Mouse (Mus musculus) forelimb bud, embryonic 11.5 days (tissue): ENCODE data around the gene Sh3rf1.

Experiments
- DNase-seq: peaks from one replicate; pipeline ENCODE4 v3.0.0-alpha.2; 2012; ENCODE audit warnings: low read depth, low spot score

Gene Sh3rf1

DNA sequence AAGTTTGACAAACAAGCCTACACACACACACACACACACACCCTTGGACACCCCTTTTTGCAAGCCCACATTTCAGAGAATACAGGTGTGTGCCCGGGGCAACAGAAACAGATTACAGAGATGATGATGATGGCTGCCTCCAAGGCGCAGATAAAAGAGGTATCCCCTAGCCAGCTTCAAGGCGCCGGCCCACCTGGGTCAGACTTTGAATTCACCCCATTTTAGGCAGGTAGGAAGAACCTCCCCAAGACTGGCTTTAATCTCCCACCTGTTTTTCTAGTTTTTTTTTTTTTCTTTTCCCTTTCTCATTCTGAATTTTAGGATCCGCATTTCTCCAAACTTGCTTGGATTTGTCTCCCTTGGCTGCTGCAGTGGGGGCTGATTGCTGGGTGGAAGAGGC lies 389 bp upstream of the Sh3rf1 start:
- no peak for DNase-seq

- no peak for DNase-seq
Measured at GRCm38 (mm10) chr8:61224380-61225092, 864 bp downstream of the Sh3rf1 start.

- DNase-seq: no peak
Measured at GRCm38 (mm10) chr8:61225581-61226395, 2.1 kb downstream of the Sh3rf1 start.

- no peak for DNase-seq
Measured at GRCm38 (mm10) chr8:61226632-61227031, 3.0 kb downstream of the Sh3rf1 start.

DNA sequence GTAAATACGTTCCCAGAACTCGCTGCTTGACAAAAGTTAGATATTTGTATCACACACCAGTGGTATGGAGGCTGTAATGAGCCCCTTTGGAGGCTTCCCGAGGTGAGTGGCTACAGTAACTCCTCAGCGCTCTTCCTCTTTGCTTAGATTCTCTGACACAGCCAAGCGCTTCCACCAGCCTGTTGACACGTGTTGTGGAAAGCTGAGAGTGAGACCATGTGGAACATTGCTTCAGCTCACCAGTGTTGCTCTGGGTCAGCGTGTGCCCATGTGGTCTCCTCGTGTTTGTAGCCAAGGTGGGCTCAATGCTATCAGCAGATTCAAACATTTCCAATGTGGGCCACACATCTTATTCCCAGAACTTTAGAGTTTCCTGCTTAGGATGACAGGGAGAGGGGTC lies 5.0 kb downstream of the Sh3rf1 start:
- DNase-seq: no peak

- DNase-seq: no peak
Measured at GRCm38 (mm10) chr8:61229511-61230195, 6.0 kb downstream of the Sh3rf1 start.

- DNase-seq: no peak
Measured at GRCm38 (mm10) chr8:61230881-61231755, 7.4 kb downstream of the Sh3rf1 start.

DNA sequence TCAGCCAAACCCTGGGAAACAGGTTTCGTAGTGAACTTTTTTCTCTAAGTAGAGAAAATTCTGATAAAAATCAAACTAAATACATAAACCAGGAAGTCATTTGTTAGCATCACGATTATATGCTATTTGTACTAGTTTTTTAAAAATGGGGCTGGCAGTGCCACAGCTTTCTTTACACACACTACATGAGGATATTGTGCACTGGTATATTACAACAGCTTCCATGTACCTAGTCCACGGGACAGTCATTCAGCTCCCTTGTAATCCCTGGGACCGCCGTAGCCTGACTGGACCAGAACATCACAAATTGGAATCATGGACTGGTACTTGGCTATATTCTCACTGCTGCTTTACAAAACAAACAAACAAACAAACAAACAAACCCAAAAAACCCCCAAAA lies 11.8 kb downstream of the Sh3rf1 start:
- DNase-seq: no peak

DNA sequence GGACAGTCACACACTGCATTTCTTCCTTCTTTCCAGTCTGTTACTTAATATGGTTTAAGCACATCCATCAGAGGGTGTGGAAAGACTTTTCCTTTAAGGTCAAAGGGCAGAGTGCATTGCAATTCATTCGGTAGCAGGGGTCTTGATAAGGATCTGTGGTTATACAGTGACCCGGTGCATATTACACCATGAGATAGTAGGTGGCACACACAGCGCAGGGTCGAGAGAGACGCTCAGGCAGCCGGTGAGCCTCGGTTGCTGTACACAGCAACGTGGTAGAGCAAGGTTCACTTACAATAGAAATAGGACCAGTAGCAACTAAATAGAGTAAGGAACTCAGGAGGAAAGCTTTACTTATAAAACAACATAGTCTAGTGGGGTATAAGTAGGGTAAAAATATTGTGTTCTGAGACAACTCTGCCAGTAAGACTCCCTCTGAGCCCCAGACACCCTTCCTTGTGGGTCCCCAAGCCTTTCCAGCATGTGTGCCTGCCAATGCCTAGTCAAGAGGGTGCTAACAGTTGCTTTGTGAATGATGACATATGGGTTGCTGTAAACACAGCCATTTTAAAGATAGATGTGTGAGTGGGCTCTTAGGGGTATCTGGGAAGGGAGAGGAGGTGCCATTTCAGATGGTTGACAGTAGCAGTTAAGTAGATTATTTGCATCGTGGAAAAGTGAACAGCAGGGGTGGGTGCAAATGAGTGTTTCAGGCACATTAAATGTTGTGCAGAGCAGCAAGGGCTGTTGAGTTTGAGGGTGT lies 13.0 kb downstream of the Sh3rf1 start:
- DNase-seq: no peak

GRCm38 (mm10) chr8:61239576-61239975 lies 15.9 kb downstream of the Sh3rf1 start:
- no peak for DNase-seq

DNA sequence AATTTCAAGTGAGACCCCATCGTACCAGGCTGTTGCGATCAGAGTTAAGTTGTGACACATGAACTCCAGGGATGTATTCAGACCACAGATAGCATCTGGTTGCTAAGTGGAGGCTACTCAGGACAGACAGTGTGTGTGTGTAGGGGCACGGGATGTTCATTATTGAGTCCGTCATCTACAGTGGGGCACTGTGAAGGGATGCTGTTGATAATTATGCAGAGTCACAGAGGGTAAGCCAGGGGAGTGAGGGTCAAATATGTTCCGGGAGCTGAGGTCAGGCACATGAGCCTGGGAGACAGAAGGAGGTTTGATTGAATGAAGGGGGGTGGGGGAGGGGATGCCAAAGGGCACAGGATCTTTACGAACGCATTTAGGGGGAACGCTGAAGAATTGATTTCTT lies 17.6 kb downstream of the Sh3rf1 start:
- no peak for DNase-seq

DNA sequence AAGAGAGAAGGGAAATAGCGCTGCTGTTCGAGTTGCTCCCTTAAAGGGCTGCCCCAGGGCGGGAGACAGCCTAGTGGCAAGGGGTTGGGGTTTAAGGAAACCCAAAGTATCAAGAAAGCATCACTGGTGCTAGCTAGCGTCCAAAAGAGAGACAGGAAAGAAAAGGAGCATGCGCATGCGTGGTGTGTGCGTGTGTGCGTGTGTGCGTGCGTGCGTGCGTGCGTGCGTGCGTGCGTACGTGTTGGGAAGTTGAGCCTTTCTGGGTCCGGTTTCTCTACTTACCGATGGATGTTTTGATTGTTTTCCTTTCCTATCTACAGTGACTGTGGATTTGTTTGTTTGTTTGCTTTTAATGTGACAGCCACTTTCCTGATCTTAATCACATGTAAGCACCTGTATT lies 19.2 kb downstream of the Sh3rf1 start:
- DNase-seq: no peak

GRCm38 (mm10) chr8:61243491-61243890 lies 19.8 kb downstream of the Sh3rf1 start:
- no peak for DNase-seq

DNA sequence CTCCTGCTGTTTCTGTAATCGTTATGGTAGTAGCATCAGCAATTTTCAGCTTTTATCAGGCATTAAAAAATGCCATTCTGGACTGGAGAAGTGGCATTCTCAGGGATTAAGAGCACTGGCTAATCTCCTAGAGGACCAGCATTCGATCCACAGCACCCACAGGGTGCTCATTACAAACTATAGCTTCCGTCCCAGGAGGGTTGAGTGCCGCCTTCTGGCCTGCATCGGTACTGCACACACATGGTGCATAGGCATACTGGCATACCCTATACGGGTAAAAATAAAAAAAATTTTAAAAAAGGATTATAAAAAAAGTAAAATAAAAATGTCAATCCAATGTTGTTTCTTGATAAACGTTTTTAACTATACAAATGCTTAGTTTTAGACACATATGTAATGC lies 20.5 kb downstream of the Sh3rf1 start:
- no peak for DNase-seq

- no peak for DNase-seq
Measured at GRCm38 (mm10) chr8:61247270-61248025, 23.8 kb downstream of the Sh3rf1 start.

DNA sequence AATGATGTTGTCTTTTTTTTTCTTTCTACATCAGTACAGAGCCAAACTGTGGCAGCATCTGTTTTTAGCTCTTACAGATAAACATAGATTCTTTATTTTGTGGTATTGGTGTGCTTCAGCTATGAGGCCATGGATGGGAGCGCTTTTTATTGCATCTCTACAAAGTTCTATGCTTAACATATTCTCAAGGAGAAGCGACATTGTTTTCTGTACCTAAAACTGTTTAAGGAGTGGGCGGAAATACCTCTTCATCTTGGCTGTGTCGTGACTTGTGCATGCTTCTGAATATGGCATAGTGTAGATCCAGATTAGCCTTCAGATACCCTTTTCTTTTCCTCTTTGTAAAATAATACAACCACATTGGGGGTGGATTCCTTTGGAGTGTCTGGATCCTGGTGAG lies 25.8 kb downstream of the Sh3rf1 start:
- no peak for DNase-seq

DNA sequence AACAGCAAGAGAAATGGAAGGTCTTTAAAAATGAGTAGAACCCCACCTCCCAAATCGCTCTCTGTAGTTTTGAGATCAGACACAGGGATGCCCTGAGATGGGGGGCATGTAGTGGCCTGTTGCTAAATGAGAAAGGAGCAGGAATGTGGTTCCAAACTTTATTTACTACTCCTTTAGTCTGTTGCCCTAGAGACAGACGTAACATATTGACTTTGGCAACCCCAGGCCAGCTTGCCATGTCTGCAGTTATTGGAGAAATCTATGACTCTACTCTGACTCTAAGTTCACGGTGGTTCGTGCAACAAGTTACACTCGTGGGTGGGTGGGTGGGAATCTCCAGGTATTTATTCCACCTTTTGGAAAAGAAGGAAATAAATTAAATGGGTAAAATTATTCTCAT lies 30.5 kb downstream of the Sh3rf1 start:
- no peak for DNase-seq

DNA sequence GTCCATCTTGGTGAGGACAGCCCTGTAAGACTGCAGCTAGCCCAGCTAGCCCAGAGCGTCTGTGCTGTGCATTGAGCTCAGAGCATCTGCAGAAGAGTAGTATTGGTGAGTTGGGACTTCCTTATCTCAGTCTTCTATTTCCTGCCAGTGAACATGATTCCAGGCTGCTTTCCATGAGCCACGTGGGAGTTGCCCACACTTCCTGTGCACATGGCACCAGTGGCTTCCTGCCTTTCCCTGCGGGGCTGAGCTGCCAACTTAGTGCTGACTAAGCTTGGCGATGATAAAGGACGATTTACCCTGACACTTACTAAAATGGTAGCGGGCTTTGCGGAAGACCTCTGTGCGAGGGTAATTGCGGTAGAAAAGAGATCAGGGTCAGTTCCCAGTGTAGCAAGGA lies 35.2 kb downstream of the Sh3rf1 start:
- no peak for DNase-seq

DNA sequence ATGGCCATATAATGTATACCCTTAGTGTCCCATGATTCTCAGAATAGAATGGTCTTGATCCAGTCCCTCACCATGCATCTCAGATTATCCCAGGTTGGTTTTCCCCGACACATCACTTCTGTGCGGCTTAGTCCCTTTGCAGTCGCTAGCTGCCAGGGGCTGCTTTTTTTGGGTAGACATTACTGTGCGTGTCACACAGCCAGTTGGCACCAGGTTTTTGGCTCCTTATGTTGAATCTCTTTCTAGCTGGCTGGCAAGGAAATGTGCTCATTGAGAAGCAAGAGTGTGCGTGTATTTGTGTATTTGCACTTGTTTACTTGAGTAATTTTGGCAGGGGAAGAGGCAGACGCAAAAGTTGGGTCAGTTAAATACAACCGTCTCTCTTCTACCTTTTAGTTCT lies 35.9 kb downstream of the Sh3rf1 start:
- DNase-seq: no peak

DNA sequence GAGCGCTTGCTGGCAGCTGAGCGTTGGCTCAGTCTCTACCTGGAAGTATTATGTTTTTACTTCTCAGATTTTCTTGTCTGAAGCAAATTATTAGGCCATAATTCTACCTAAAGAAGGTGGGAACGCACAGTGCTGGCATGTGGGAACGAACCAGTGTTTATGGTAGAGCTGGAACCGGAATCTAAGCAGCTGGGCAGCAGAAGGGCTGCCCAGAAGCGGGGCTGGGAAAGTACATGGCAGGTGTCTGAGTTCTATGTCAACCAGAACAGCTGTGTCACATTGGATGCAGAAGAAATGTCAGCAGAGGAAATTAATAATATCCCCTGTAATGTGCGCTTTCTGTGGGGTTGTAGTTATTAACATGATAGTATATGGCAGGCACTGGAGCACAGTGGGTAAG lies 36.9 kb downstream of the Sh3rf1 start:
- DNase-seq: no peak
